Mouse (Mus musculus): Measurements from ENCODE around the gene 4930579F01Rik.
A peak's percentile ranks its signal among the peaks of the same experiment; 100 is the strongest.

The 4930579F01Rik gene

GRCm38 (mm10) chr3:138216091-138216490 is 22.5 kb upstream of the 4930579F01Rik start:
- DNase-seq (ENCODE audit: low spot score), result no peak

- DNase-seq (ENCODE audit: low spot score), result peak; percentile 49
These were observed 21.9 kb upstream of the 4930579F01Rik start for GRCm38 (mm10) chr3:138215395-138215989.

- DNase-seq (ENCODE audit: low spot score), result no peak
These were observed 18.9 kb upstream of the 4930579F01Rik start for GRCm38 (mm10) chr3:138212431-138212951.

- no peak for DNase-seq (ENCODE audit: low spot score)
These were observed 16.9 kb upstream of the 4930579F01Rik start for GRCm38 (mm10) chr3:138210432-138211075.

- DNase-seq (ENCODE audit: low spot score), result no peak
These were observed 15.2 kb upstream of the 4930579F01Rik start for GRCm38 (mm10) chr3:138208821-138209220.

- DNase-seq (ENCODE audit: low spot score), result no peak
These were observed 5.1 kb upstream of the 4930579F01Rik start for GRCm38 (mm10) chr3:138198722-138199068.

GRCm38 (mm10) chr3:138197973-138198721 is 4.5 kb upstream of the 4930579F01Rik start:
- peak; percentile 97 for DNase-seq (ENCODE audit: low spot score)

- no peak for DNase-seq (ENCODE audit: low spot score)
These were observed 3.9 kb upstream of the 4930579F01Rik start for GRCm38 (mm10) chr3:138197556-138197955.

- no peak for DNase-seq (ENCODE audit: low spot score)
These were observed 3.5 kb upstream of the 4930579F01Rik start for GRCm38 (mm10) chr3:138197093-138197492.

GRCm38 (mm10) chr3:138192260-138192659 is 1.4 kb downstream of the 4930579F01Rik start:
- no peak for DNase-seq (ENCODE audit: low spot score)

- DNase-seq (ENCODE audit: low spot score), result no peak
These were observed 7.4 kb downstream of the 4930579F01Rik start for GRCm38 (mm10) chr3:138185995-138186930.

- no peak for DNase-seq (ENCODE audit: low spot score)
These were observed 8.3 kb downstream of the 4930579F01Rik start for GRCm38 (mm10) chr3:138185290-138185689.

GRCm38 (mm10) chr3:138183371-138183770 is 10.3 kb downstream of the 4930579F01Rik start:
- no peak for DNase-seq (ENCODE audit: low spot score)

- DNase-seq (ENCODE audit: low spot score), result no peak
These were observed 11.6 kb downstream of the 4930579F01Rik start for GRCm38 (mm10) chr3:138182019-138182418.

GRCm38 (mm10) chr3:138175551-138175950 is 18.1 kb downstream of the 4930579F01Rik start:
- DNase-seq (ENCODE audit: low spot score), result no peak

GRCm38 (mm10) chr3:138173291-138173690 is 20.3 kb downstream of the 4930579F01Rik start:
- no peak for DNase-seq (ENCODE audit: low spot score)

- no peak for DNase-seq (ENCODE audit: low spot score)
These were observed 31.0 kb downstream of the 4930579F01Rik start for GRCm38 (mm10) chr3:138162553-138163183.

- DNase-seq (ENCODE audit: low spot score), result no peak
These were observed 32.0 kb downstream of the 4930579F01Rik start for GRCm38 (mm10) chr3:138161623-138162022.

- DNase-seq (ENCODE audit: low spot score), result no peak
These were observed 37.0 kb downstream of the 4930579F01Rik start for GRCm38 (mm10) chr3:138156651-138157050.

- no peak for DNase-seq (ENCODE audit: low spot score)
These were observed 38.6 kb downstream of the 4930579F01Rik start for GRCm38 (mm10) chr3:138155062-138155461.

- no peak for DNase-seq (ENCODE audit: low spot score)
These were observed 44.8 kb downstream of the 4930579F01Rik start for GRCm38 (mm10) chr3:138148811-138149210.
